Mouse (Mus musculus) neural tube, embryonic 11.5 days (tissue): ENCODE results near the gene A030014E15Rik. TPM values are rescaled to one million over a fixed set of nuclear protein-coding genes. Genes with fewer than 3 reads are reported as not detected.
A peak's percentile ranks its signal among the peaks of the same experiment; 100 is the strongest.

Experiments used
- ATAC-seq: fragments of 200-750 bp; cut with Nextera tagmentation; 2 replicates; pipeline ENCODE4 v1.8.0; 2017; ENCODE audit warnings: moderate number of reproducible peaks, mild to moderate bottlenecking, moderate TSS enrichment, moderate library complexity; ENCODE audit not compliant: insufficient read depth, low FRiP score, low TSS enrichment
- DNase-seq: peaks from one replicate; pipeline ENCODE4 v3.0.0-alpha.2; 2015; ENCODE audit warnings: low spot score
- H3K27ac ChIP-seq: fragments of 300-500 bp; sonication (generic); 2 replicates; pipeline ENCODE4 v1.5.1; 2014; ENCODE audit warnings: low read depth, mild to moderate bottlenecking, low read length
- H3K27me3 ChIP-seq: fragments of 300-500 bp; sonication (generic); 2 replicates; pipeline ENCODE4 v1.6.1; 2014; ENCODE audit warnings: mild to moderate bottlenecking, low read length, mixed read lengths; ENCODE audit not compliant: control insufficient read depth, insufficient read depth
- H3K36me3 ChIP-seq: fragments of 300-500 bp; sonication (generic); 2 replicates; pipeline ENCODE4 v1.6.1; 2014; ENCODE audit warnings: mild to moderate bottlenecking, low read length, moderate library complexity, mixed read lengths; ENCODE audit not compliant: control insufficient read depth, insufficient read depth
- H3K4me1 ChIP-seq: fragments of 300-500 bp; sonication (generic); 2 replicates; pipeline ENCODE4 v1.6.1; 2014; ENCODE audit warnings: low read length, mixed read lengths; ENCODE audit not compliant: control insufficient read depth, insufficient read depth
- H3K4me2 ChIP-seq: fragments of 300-500 bp; sonication (generic); 2 replicates; pipeline ENCODE4 v1.6.1; 2014; ENCODE audit warnings: low read depth, mild to moderate bottlenecking, moderate library complexity
- H3K4me3 ChIP-seq: fragments of 300-500 bp; sonication (generic); 2 replicates; pipeline ENCODE4 v1.5.1; 2014; ENCODE audit warnings: low read depth, low read length
- H3K9ac ChIP-seq: fragments of 300-500 bp; sonication (generic); 2 replicates; pipeline ENCODE4 v1.6.1; 2014; ENCODE audit warnings: mild to moderate bottlenecking, low read length
- H3K9me3 ChIP-seq: fragments of 300-500 bp; sonication (generic); 2 replicates; pipeline ENCODE4 v1.6.1; 2016; ENCODE audit warnings: low read length; ENCODE audit not compliant: control insufficient read depth
- WGBS: fragments of 180-500 bp; shearing (Covaris S2); extraction: QIAGEN DNeasy Blood & Tissue Kit; methylation state at CpG from one replicate; pipeline ENCODE4 v1.1.7; 2014; 5-methylcytosine and 5-hydroxymethylcytosine counted together
- polyA plus RNA-seq: library from polyadenylated mRNA; unstranded; fragments of >200 nt; fragmentation: Nextera tagmentation; extraction: Ambion mirVana; gene quantifications from 2 replicates; pipeline ENCODE4 v1.2.1, GENCODE M21; 2014

The A030014E15Rik gene
- polyA plus RNA-seq, 1 experiment from 2014 or later: not detected

GRCm38 (mm10) chr1:82966413-82966812 is 41.7 kb downstream of the A030014E15Rik start:
- Histone ChIP-seq H3K4me1 (no peaks in the 10 kb centered on the region), H3K4me2 (no peak overlapping the region), H3K4me3 (no peak overlapping the region), H3K9me3 (no peaks in the 10 kb centered on the region), H3K27ac (no peak overlapping the region), H3K9ac (no peak overlapping the region), H3K27me3 (no peaks in the 10 kb centered on the region), H3K36me3 (no peaks in the 10 kb centered on the region)
- whole genome bisulfite sequencing: 66% methylated on average over 3 of the region's 3 CpGs
- peak; percentile 41; the same call in 1 of the 2 replicates for ATAC-seq
- no peak for DNase-seq

- Histone ChIP-seq H3K27me3 (no peaks in the 10 kb centered on the region), H3K4me2 (no peak overlapping the region), H3K4me3 (no peak overlapping the region), H3K4me1 (no peaks in the 10 kb centered on the region), H3K27ac (no peak overlapping the region), H3K9ac (no peak overlapping the region), H3K9me3 (no peaks in the 10 kb centered on the region), H3K36me3 (no peaks in the 10 kb centered on the region)
- 70% methylated on average over 4 of the region's 4 CpGs for WGBS
- no peak for ATAC-seq
- DNase-seq: no peak
Observed at GRCm38 (mm10) chr1:82972046-82972445, 47.3 kb downstream of the A030014E15Rik start.

- Histone ChIP-seq H3K4me1 (no peaks in the 10 kb centered on the region), H3K27me3 (no peaks in the 10 kb centered on the region), H3K9me3 (no peaks in the 10 kb centered on the region), H3K9ac (no peak overlapping the region), H3K36me3 (no peaks in the 10 kb centered on the region), H3K27ac (no peak overlapping the region), H3K4me3 (no peak overlapping the region), H3K4me2 (no peak overlapping the region)
- DNase-seq (no peak), ATAC-seq (no peak)
- WGBS: 90% methylated on average over 1 of the region's 1 CpGs
Observed at GRCm38 (mm10) chr1:82973244-82973643, 48.5 kb downstream of the A030014E15Rik start.

GRCm38 (mm10) chr1:82973901-82974300 is 49.2 kb downstream of the A030014E15Rik start:
- no peak overlapping the region for H3K4me3 ChIP-seq
- no peak overlapping the region for H3K27ac ChIP-seq
- H3K9ac ChIP-seq: no peak overlapping the region
- H3K4me1 ChIP-seq: no peaks in the 10 kb centered on the region
- no peaks in the 10 kb centered on the region for H3K36me3 ChIP-seq
- ATAC-seq: no peak
- no peaks in the 10 kb centered on the region for H3K9me3 ChIP-seq
- 75% methylated on average over 6 of the region's 6 CpGs for WGBS
- no peak overlapping the region for H3K4me2 ChIP-seq
- no peak for DNase-seq
- H3K27me3 ChIP-seq: no peaks in the 10 kb centered on the region

GRCm38 (mm10) chr1:82974342-82974741 is 49.6 kb downstream of the A030014E15Rik start:
- no peaks in the 10 kb centered on the region for H3K36me3 ChIP-seq
- no peak overlapping the region for H3K9ac ChIP-seq
- no peaks in the 10 kb centered on the region for H3K27me3 ChIP-seq
- no peak for DNase-seq
- H3K4me2 ChIP-seq: no peak overlapping the region
- H3K9me3 ChIP-seq: no peaks in the 10 kb centered on the region
- H3K4me1 ChIP-seq: no peaks in the 10 kb centered on the region
- WGBS: 90% methylated on average over 9 of the region's 9 CpGs
- ATAC-seq: no peak
- no peak overlapping the region for H3K4me3 ChIP-seq
- H3K27ac ChIP-seq: no peak overlapping the region

Other genes starting within 250 kb of the A030014E15Rik start
- gene Mff, start 200.0 kb upstream of the A030014E15Rik start, polyA plus RNA-seq: 278 and 290 TPM in 2 replicates
- gene Tm4sf20, start 156.5 kb upstream of the A030014E15Rik start, polyA plus RNA-seq: 0.28 TPM in 1 of 2 replicates, not detected in the other
- gene Gm47791, start 153.7 kb upstream of the A030014E15Rik start, polyA plus RNA-seq: not detected in 2 replicates
- gene Agfg1, start 85.4 kb upstream of the A030014E15Rik start, polyA plus RNA-seq: 55.0 and 58.4 TPM in 2 replicates
- gene A030005L19Rik, start 11.6 kb upstream of the A030014E15Rik start, polyA plus RNA-seq: not detected in 2 replicates
- not detected in 2 replicates for gene Gm6217, start 6.5 kb downstream of the A030014E15Rik start, polyA plus RNA-seq
- gene A030003K21Rik, start 18.5 kb downstream of the A030014E15Rik start, polyA plus RNA-seq: not detected in 2 replicates
- gene Gm7544, start 31.1 kb downstream of the A030014E15Rik start, polyA plus RNA-seq: not detected in 2 replicates
- gene Gm47955, start 35.4 kb downstream of the A030014E15Rik start, polyA plus RNA-seq: not detected in 2 replicates
- gene Gm47959, start 75.6 kb downstream of the A030014E15Rik start, polyA plus RNA-seq: not detected in 2 replicates
- gene Slc19a3, start 113.5 kb downstream of the A030014E15Rik start, polyA plus RNA-seq: 0.41 and 0.72 TPM in 2 replicates
- gene Krtap28-10, start 117.6 kb downstream of the A030014E15Rik start, polyA plus RNA-seq: not detected in 2 replicates
- gene Gm47969, start 120.0 kb downstream of the A030014E15Rik start, polyA plus RNA-seq: not detected in 2 replicates
- not detected in 2 replicates for gene A030005K14Rik, start 134.5 kb downstream of the A030014E15Rik start, polyA plus RNA-seq
- gene Krtap28-13, start 136.0 kb downstream of the A030014E15Rik start, polyA plus RNA-seq: not detected in 2 replicates
- gene Ccl20, start 191.8 kb downstream of the A030014E15Rik start, polyA plus RNA-seq: not detected in 2 replicates
- not detected in 2 replicates for gene Daw1, start 234.8 kb downstream of the A030014E15Rik start, polyA plus RNA-seq